Mouse (Mus musculus): ENCODE data around the gene Vmn1r143.
"Not testable (repeated sequence)": the region's sequence is repeated elsewhere in the genome, so short reads cannot be mapped to it uniquely, and the experiment has no call there.

DNA sequence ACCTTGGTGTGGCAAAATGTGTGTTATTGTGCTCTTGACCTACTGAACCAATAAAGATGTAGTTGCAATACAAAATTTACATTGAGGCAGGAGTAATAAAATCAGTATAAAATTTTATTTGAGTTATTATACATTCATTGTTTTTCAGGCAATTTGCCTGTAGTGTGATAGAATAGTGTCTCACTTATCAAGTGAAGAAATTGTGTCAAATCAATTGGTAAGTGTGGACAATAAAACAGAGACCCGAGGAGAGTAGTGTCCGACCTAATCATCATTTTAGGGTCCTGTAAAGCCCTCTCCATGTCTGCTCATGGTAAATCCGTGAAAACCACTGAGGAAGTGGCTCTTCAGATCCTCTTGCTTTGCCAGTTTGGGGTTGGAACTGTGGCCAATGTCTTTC is at the start of gene Vmn1r143:
- TF ChIP-seq POLR2A (IDR thresholded peaks at IDR 0.05; ENCODE audit: borderline replicate concordance, insufficient read depth, low read length); CTCF (IDR thresholded peaks at IDR 0.05; ENCODE audit: borderline replicate concordance, insufficient read depth, low read depth, low read length): not testable (repeated sequence)

Measured in cerebellum, adult 2 months (tissue).